Mouse (Mus musculus) midbrain, embryonic 14.5 days (tissue): ENCODE measurements at regions not wholly inside any gene's neighbourhood (a gene's known extent, or its start where the extent isn't known, plus 50 kb on each side); places are given as distances from the start of the nearest gene placed in this dataset.
A peak's percentile ranks its signal among the peaks of the same experiment; 100 is the strongest.

Experiments
- ATAC-seq: fragments of 200-750 bp; cut with Nextera tagmentation; 2 replicates; pipeline ENCODE4 v1.8.0; 2017; ENCODE audit warnings: moderate number of reproducible peaks, moderate library complexity; ENCODE audit not compliant: low FRiP score, low TSS enrichment
- DNase-seq: peaks from one replicate; pipeline ENCODE4 v3.0.0-alpha.2; 2015
- H3K27ac ChIP-seq: fragments of 300-500 bp; sonication (generic); replicated peaks from 2 replicates; pipeline ENCODE4 v1.5.1; 2014; ENCODE audit warnings: mild to moderate bottlenecking, low read depth, low read length, moderate library complexity
- H3K27me3 ChIP-seq: fragments of 300-500 bp; sonication (generic); 2 replicates; pipeline ENCODE4 v1.6.1; 2014; ENCODE audit warnings: low read length, control low read depth, mixed read lengths; ENCODE audit not compliant: control insufficient read depth, insufficient read depth
- H3K36me3 ChIP-seq: fragments of 300-500 bp; sonication (generic); 2 replicates; pipeline ENCODE4 v1.6.1; 2014; ENCODE audit warnings: low read length, control low read depth; ENCODE audit not compliant: control insufficient read depth, insufficient read depth
- H3K4me1 ChIP-seq: fragments of 300-500 bp; sonication (generic); 2 replicates; pipeline ENCODE4 v1.6.1; 2014; ENCODE audit warnings: mild to moderate bottlenecking, antibody characterized with exemption, low read length, control low read depth; ENCODE audit not compliant: control insufficient read depth, insufficient read depth
- H3K4me2 ChIP-seq: fragments of 300-500 bp; sonication (generic); 2 replicates; pipeline ENCODE4 v1.6.1; 2014; ENCODE audit warnings: mild to moderate bottlenecking, low read length, moderate library complexity
- H3K4me3 ChIP-seq: fragments of 300-500 bp; sonication (generic); replicated peaks from 2 replicates; pipeline ENCODE4 v1.5.1; 2014; ENCODE audit warnings: low read depth, low read length
- H3K9ac ChIP-seq: fragments of 300-500 bp; sonication (generic); replicated peaks from 2 replicates; pipeline ENCODE4 v1.6.1; 2014; ENCODE audit warnings: mild to moderate bottlenecking, low read length, moderate library complexity
- H3K9me3 ChIP-seq: fragments of 300-500 bp; sonication (generic); 2 replicates; pipeline ENCODE4 v1.6.1; 2016; ENCODE audit warnings: low read length, control low read depth, mixed read lengths; ENCODE audit not compliant: control insufficient read depth
- WGBS: fragments of 180-500 bp; shearing (Covaris S2); extraction: QIAGEN DNeasy Blood & Tissue Kit; methylation state at CpG from one replicate; pipeline ENCODE4 v1.1.7; 2014; 5-methylcytosine and 5-hydroxymethylcytosine counted together

DNA sequence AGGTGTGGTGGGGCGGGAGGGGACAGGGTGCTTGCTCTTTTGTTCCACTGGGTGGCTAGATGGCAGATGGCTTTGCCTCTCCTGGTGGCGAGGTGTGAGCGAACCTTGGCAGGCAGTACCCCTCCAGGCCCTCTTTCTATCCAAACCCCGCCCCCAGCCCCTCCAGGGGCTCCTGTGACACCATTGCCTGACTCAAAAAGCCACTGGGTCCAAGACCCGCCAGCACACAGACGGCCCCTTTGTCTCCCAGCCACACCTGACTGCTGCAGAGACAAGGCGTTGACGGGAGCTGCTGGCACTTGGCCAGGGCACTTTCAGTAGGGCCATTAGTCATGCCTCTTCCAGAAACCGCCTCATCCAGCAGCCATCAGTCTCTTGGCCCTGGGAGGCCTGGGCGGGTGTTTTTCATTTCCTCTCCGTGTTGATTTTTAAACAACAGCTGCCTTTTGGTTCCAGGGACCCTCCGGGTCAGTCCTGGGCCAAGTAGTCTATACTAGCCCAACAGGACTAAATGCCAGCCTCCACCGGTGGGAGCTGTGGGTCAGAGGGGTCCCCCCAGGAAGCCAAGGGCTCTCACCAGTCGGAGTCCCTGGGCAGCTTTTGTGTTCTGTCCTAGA lies 58.4 kb upstream of the Medag start:
- H3K9ac ChIP-seq, result no peak overlapping the region
- H3K27ac ChIP-seq, result peak overlapping the region; percentile 79
- 20% methylated on average over 14 of the region's 14 CpGs for WGBS
- DNase-seq (peak; percentile 85), ATAC-seq (peak; percentile 90)
- H3K4me2 ChIP-seq, result no peak overlapping the region
- no peaks in the 10 kb centered on the region for H3K36me3 ChIP-seq
- H3K9me3 ChIP-seq, result no peaks in the 10 kb centered on the region
- no peak overlapping the region for H3K4me3 ChIP-seq
- H3K4me1 ChIP-seq, result peaks cover 13% of the 10 kb centered on the region; the same call in 1 of the 2 replicates
- H3K27me3 ChIP-seq, result no peaks in the 10 kb centered on the region

DNA sequence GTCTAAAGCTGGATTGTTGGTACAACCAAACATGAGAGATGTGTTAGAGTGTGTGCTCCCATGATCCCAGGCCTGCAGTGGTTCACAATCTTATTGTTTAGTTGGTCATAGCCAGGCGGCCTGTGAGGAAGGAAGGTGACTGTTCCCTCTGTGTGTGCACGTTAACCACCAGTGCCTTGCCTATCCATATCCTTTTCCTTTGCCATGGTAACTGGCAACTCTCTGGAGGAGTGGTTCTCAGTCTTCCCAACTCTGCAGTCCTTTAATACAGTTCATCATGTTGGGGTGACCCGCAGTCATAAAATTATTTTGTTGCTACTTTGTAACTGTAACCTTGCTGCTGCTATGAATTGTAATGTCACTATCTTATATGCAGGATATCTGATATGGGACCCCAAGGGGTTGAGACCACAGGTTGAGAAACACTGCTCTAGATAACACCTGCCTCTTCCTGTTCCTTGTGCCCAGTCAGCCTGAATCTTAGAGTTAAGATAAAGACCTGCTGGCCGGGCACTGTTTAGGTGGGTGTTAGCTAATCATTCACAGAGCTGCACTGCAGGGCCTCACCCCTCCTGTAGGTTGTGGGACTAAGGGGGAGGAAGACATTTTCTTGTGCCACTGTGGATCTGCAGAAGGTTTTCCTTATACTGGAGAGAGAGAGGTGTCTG lies 57.0 kb upstream of the Medag start:
- H3K4me2 ChIP-seq, result no peak overlapping the region
- no peaks in the 10 kb centered on the region for H3K9me3 ChIP-seq
- peaks cover 13% of the 10 kb centered on the region; the same call in 1 of the 2 replicates for H3K4me1 ChIP-seq
- H3K4me3 ChIP-seq, result no peak overlapping the region
- DNase-seq (no peak), ATAC-seq (no peak)
- H3K27ac ChIP-seq, result no peak overlapping the region
- no peak overlapping the region for H3K9ac ChIP-seq
- H3K36me3 ChIP-seq, result no peaks in the 10 kb centered on the region
- no peaks in the 10 kb centered on the region for H3K27me3 ChIP-seq
- 89% methylated on average over 4 of the region's 4 CpGs for WGBS

- DNase-seq (no peak), ATAC-seq (no peak)
- H3K4me3 ChIP-seq, result no peak overlapping the region
- no peaks in the 10 kb centered on the region for H3K36me3 ChIP-seq
- H3K4me2 ChIP-seq, result no peak overlapping the region
- no peaks in the 10 kb centered on the region for H3K9me3 ChIP-seq
- 95% methylated on average over 7 of the region's 7 CpGs for WGBS
- no peak overlapping the region for H3K27ac ChIP-seq
- H3K4me1 ChIP-seq, result peaks cover 13% of the 10 kb centered on the region; the same call in 1 of the 2 replicates
- H3K9ac ChIP-seq, result no peak overlapping the region
- no peaks in the 10 kb centered on the region for H3K27me3 ChIP-seq
These were observed 56.4 kb upstream of the Medag start for GRCm38 (mm10) chr5:149355131-149355530.

DNA sequence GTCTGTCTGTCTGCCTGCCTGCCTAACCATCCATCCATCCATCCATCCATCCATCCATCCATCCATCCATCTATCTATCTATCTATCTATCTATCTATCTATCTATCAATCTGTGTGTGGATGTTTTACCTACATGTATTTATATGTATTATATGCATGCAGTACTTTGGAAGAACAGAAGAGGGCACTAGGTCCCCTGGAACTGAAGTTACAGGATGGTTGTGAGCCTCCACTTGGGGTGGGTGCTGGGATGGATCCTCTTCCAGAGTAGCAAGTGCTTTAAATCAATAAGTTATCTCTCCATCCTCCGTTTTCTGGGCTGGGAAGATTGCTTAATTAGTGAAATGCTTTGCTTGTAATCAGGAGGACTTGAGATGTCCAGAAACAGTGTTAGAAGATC lies 54.6 kb upstream of the Medag start:
- H3K27me3 ChIP-seq, result no peaks in the 10 kb centered on the region

More for the DNA sequence above, 54.6 kb upstream of the Medag start:
- Histone ChIP-seq H3K27ac (no peak overlapping the region), H3K4me2 (no peak overlapping the region), H3K9ac (no peak overlapping the region), H3K36me3 (no peaks in the 10 kb centered on the region), H3K9me3 (no peaks in the 10 kb centered on the region), H3K4me1 (peaks cover 13% of the 10 kb centered on the region; the same call in 1 of the 2 replicates), H3K4me3 (no peak overlapping the region)
- WGBS, result 91% methylated on average over 1 of the region's 1 CpGs
- DNase-seq (no peak), ATAC-seq (no peak)
